Mouse (Mus musculus) cerebellum, adult 2 months (tissue): ENCODE measurements at regions not wholly inside any gene's neighbourhood (a gene's known extent, or its start where the extent isn't known, plus 50 kb on each side); places are given as distances from the start of the nearest gene placed in this dataset.

ENCODE experiments used
- CTCF ChIP-seq: fragments of 200-500 bp; IDR thresholded peaks from 2 replicates; pipeline ENCODE4 v1.5.1; 2011; ENCODE audit warnings: low read depth, mild to moderate bottlenecking, control low read depth, low read length, moderate library complexity, borderline replicate concordance; ENCODE audit not compliant: insufficient read depth
- POLR2A ChIP-seq: fragments of 200-500 bp; IDR thresholded peaks from 2 replicates; pipeline ENCODE4 v1.6.1; 2011; ENCODE audit warnings: low read length, control low read depth, borderline replicate concordance; ENCODE audit not compliant: insufficient read depth

DNA sequence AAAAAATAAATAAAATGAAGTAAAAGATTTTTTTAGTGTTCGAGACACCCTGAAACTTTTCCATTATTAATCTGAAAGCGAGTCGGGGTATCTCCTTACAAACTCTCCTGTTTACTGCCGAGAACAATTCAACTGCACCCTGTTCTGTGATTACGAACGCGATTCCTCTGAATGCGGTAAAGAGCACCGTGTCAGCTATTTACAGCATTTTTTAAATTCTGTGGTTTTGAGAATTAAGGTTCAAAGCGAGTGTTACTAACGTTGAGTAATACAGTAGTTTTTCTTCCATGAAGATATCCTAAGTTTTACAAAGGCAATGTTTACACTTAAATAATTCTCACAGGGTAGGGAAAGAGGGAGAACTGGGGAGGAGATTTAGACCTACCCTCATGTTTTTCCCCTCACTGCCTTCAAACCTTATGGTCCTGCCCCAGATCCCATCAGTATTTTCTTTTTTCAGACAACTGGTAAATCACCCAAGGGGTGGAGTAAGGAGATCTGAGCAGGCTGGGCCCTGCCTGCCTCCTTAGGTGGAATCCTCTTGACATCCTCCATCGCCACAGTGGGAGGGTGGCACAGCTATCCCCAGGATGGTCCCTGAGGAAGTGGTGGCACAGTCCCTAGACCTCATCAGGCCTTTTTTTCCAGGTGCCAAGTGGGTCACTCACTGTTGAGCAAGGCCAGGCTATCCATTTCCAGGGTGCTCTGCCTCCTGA is 89.9 kb upstream of the Cited2 start:
- no peak for TF ChIP-seq CTCF
- no peak for TF ChIP-seq POLR2A
